Mouse (Mus musculus) forebrain, postnatal 0 days (tissue): ENCODE measurements around the gene Olfr616. TPM values are rescaled to one million over a fixed set of nuclear protein-coding genes. Genes with fewer than 3 reads are reported as not detected.
"Not testable (repeated sequence)": the region's sequence is repeated elsewhere in the genome, so short reads cannot be mapped to it uniquely, and the experiment has no call there.

ENCODE experiments used
- ATAC-seq: fragments of 200-750 bp; cut with Nextera tagmentation; 2 replicates; pipeline ENCODE4 v1.8.0; 2017; ENCODE audit warnings: mild to moderate bottlenecking, moderate library complexity
- DNase-seq: peaks from one replicate; pipeline ENCODE4 v3.0.0-alpha.2; 2015
- H3K27ac ChIP-seq: fragments of 300-500 bp; sonication (generic); 2 replicates; pipeline ENCODE4 v1.5.1; 2014; ENCODE audit warnings: low read depth, mild to moderate bottlenecking, antibody characterized with exemption, low read length, moderate library complexity, mixed read lengths
- H3K27me3 ChIP-seq: fragments of 300-500 bp; sonication (generic); 2 replicates; pipeline ENCODE4 v1.6.1; 2014; ENCODE audit warnings: mild to moderate bottlenecking, low read length, mixed read lengths; ENCODE audit not compliant: insufficient read depth
- H3K36me3 ChIP-seq: fragments of 300-500 bp; sonication (generic); 2 replicates; pipeline ENCODE4 v1.6.1; 2014; ENCODE audit warnings: mild to moderate bottlenecking, moderate library complexity; ENCODE audit not compliant: insufficient read depth
- H3K4me1 ChIP-seq: fragments of 300-500 bp; sonication (generic); 2 replicates; pipeline ENCODE4 v1.6.1; 2014; ENCODE audit warnings: antibody characterized with exemption; ENCODE audit not compliant: insufficient read depth
- H3K4me2 ChIP-seq: fragments of 300-500 bp; sonication (generic); 2 replicates; pipeline ENCODE4 v1.6.1; 2014; ENCODE audit warnings: low read depth, mild to moderate bottlenecking, moderate library complexity
- H3K4me3 ChIP-seq: fragments of 300-500 bp; sonication (generic); 2 replicates; pipeline ENCODE4 v1.5.1; 2014; ENCODE audit warnings: low read depth, low read length, mixed read lengths
- H3K9ac ChIP-seq: fragments of 300-500 bp; sonication (generic); 2 replicates; pipeline ENCODE4 v1.6.1; 2014; ENCODE audit warnings: mild to moderate bottlenecking
- H3K9me3 ChIP-seq: fragments of 300-500 bp; sonication (generic); 2 replicates; pipeline ENCODE4 v1.6.1; 2016; ENCODE audit warnings: low read length
- CTCF ChIP-seq: sonication (generic); IDR thresholded peaks from 2 replicates; pipeline ENCODE4 v1.5.1; 2016; ENCODE audit warnings: antibody characterized with exemption, control low read depth, low read depth
- WGBS: fragments of 180-500 bp; shearing (Covaris S2); extraction: QIAGEN DNeasy Blood & Tissue Kit; methylation state at CpG from one replicate; pipeline ENCODE4 v1.1.7; 2014; 5-methylcytosine and 5-hydroxymethylcytosine counted together
- microRNA-seq, 2 experiments: library from miRNA; unstranded; fragments of <30 nt; microRNA quantifications; one replicate each; pipeline ENCODE4; 2016
- polyA plus RNA-seq: library from polyadenylated mRNA; unstranded; fragments of >200 nt; fragmentation: Nextera tagmentation; extraction: Ambion mirVana; gene quantifications from 2 replicates; pipeline ENCODE4 v1.2.1, GENCODE M21; 2015
- total RNA-seq: library from RNA; depleted of rRNA; stranded (reverse); fragments of >200 nt; gene quantifications from 2 replicates; pipeline ENCODE4 v1.2.3, GENCODE M21; 2014; rRNA removed

The Olfr616 gene
- total and polyA plus RNA-seq, 2 experiments from 2014 or later, result not detected

GRCm38 (mm10) chr7:103547774-103548173, 21.2 kb downstream of the Olfr616 start, which contains the start of gene Olfr613:
Olfr613 (plus strand) TSS chr7:103548074.
- no peak for TF ChIP-seq CTCF
- Histone ChIP-seq H3K4me1 (no peaks in the 10 kb centered on the region), H3K4me2 (no peak within 1 kb of the TSS), H3K4me3 (no peak within 1 kb of the TSS), H3K27ac (no peak within 1 kb of the TSS), H3K9me3 (no peaks in the 10 kb centered on the region), H3K9ac (no peak within 1 kb of the TSS), H3K36me3 (no peaks in the 10 kb centered on the region), H3K27me3 (no peaks in the 10 kb centered on the region)
- ATAC-seq (no peak), DNase-seq (no peak)
- 85% methylated on average over 2 of the region's 2 CpGs for WGBS

- not testable (repeated sequence) for H3K9me3 ChIP-seq, H3K4me2 ChIP-seq, H3K9ac ChIP-seq, H3K27ac ChIP-seq, H3K4me3 ChIP-seq, H3K36me3 ChIP-seq, H3K4me1 ChIP-seq, H3K27me3 ChIP-seq, DNase-seq, ATAC-seq
- WGBS, result 88% methylated on average over 2 of the region's 2 CpGs
Measured at GRCm38 (mm10) chr7:103542617-103543016, 26.3 kb downstream of the Olfr616 start, which contains the start of gene Olfr612. Olfr612 (minus strand) TSS chr7:103542717.

- not testable (repeated sequence) for H3K4me1 ChIP-seq, ATAC-seq, H3K9ac ChIP-seq, H3K9me3 ChIP-seq, H3K4me3 ChIP-seq, H3K36me3 ChIP-seq, DNase-seq, H3K27ac ChIP-seq, H3K27me3 ChIP-seq, H3K4me2 ChIP-seq
- 61% methylated on average over 1 of the region's 1 CpGs for WGBS
Measured at GRCm38 (mm10) chr7:103520746-103521145, 48.2 kb downstream of the Olfr616 start, which contains the start of gene Olfr611. Olfr611 (minus strand) TSS chr7:103520846.

Small RNA genes lying within 50 kb of the gene (microRNA-seq; reads per million reads assigned to microRNA genes)
- gene Gm26506, result 0 reads per million in 2 experiments

Other genes starting within 250 kb of the Olfr616 start
Only the 30 nearest of the 32 such genes appear.
- not detected in 2 replicates for gene Olfr599, start 233.2 kb downstream of the Olfr616 start, total RNA-seq
- not detected in 2 replicates for gene Olfr599, start 233.2 kb downstream of the Olfr616 start, polyA plus RNA-seq
- not detected in 2 replicates for gene Olfr600, start 219.5 kb downstream of the Olfr616 start, total RNA-seq
- gene Olfr600, start 219.5 kb downstream of the Olfr616 start, polyA plus RNA-seq, result not detected in 2 replicates
- not detected in 2 replicates for gene Olfr601, start 206.5 kb downstream of the Olfr616 start, total RNA-seq
- not detected in 2 replicates for gene Olfr601, start 206.5 kb downstream of the Olfr616 start, polyA plus RNA-seq
- gene Olfr603, start 183.0 kb downstream of the Olfr616 start, total RNA-seq, result not detected in 2 replicates
- not detected in 2 replicates for gene Olfr603, start 183.0 kb downstream of the Olfr616 start, polyA plus RNA-seq
- not detected in 2 replicates for gene Usp17lc, start 154.1 kb downstream of the Olfr616 start, total RNA-seq
- not detected in 2 replicates for gene Usp17lc, start 154.1 kb downstream of the Olfr616 start, polyA plus RNA-seq
- not detected in 2 replicates for gene Olfr605, start 123.7 kb downstream of the Olfr616 start, total RNA-seq
- gene Olfr605, start 123.7 kb downstream of the Olfr616 start, polyA plus RNA-seq, result not detected in 2 replicates
- not detected in 2 replicates for gene Olfr606, start 120.1 kb downstream of the Olfr616 start, total RNA-seq
- not detected in 2 replicates for gene Olfr606, start 120.1 kb downstream of the Olfr616 start, polyA plus RNA-seq
- gene Olfr607, start 105.0 kb downstream of the Olfr616 start, total RNA-seq, result not detected in 2 replicates
- gene Olfr607, start 105.0 kb downstream of the Olfr616 start, polyA plus RNA-seq, result not detected in 2 replicates
- not detected in 2 replicates for gene Olfr608, start 99.3 kb downstream of the Olfr616 start, total RNA-seq
- gene Olfr608, start 99.3 kb downstream of the Olfr616 start, polyA plus RNA-seq, result not detected in 2 replicates
- not detected in 2 replicates for gene Olfr609, start 71.1 kb downstream of the Olfr616 start, total RNA-seq
- not detected in 2 replicates for gene Olfr609, start 71.1 kb downstream of the Olfr616 start, polyA plus RNA-seq
- gene Olfr610, start 57.0 kb downstream of the Olfr616 start, total RNA-seq, result not detected in 2 replicates
- not detected in 2 replicates for gene Olfr610, start 57.0 kb downstream of the Olfr616 start, polyA plus RNA-seq
- gene Olfr611, start 48.3 kb downstream of the Olfr616 start, total RNA-seq, result not detected in 2 replicates
- not detected in 2 replicates for gene Olfr611, start 48.3 kb downstream of the Olfr616 start, polyA plus RNA-seq
- gene Olfr612, start 26.4 kb downstream of the Olfr616 start, total RNA-seq, result not detected in 2 replicates
- gene Olfr612, start 26.4 kb downstream of the Olfr616 start, polyA plus RNA-seq, result not detected in 2 replicates
- gene Olfr613, start 21.1 kb downstream of the Olfr616 start, total RNA-seq, result not detected in 2 replicates
- not detected in 2 replicates for gene Olfr613, start 21.1 kb downstream of the Olfr616 start, polyA plus RNA-seq
- not detected in 2 replicates for gene Olfr615, start 13.1 kb downstream of the Olfr616 start, total RNA-seq
- not detected in 2 replicates for gene Olfr615, start 13.1 kb downstream of the Olfr616 start, polyA plus RNA-seq
- gene Olfr617, start 3.9 kb upstream of the Olfr616 start, total RNA-seq, result not detected in 2 replicates
- not detected in 2 replicates for gene Olfr617, start 3.9 kb upstream of the Olfr616 start, polyA plus RNA-seq
- not detected in 2 replicates for gene Olfr618, start 21.0 kb upstream of the Olfr616 start, total RNA-seq
- gene Olfr618, start 21.0 kb upstream of the Olfr616 start, polyA plus RNA-seq, result not detected in 2 replicates
- gene Olfr619, start 31.4 kb upstream of the Olfr616 start, total RNA-seq, result not detected in 2 replicates
- gene Olfr619, start 31.4 kb upstream of the Olfr616 start, polyA plus RNA-seq, result not detected in 2 replicates
- not detected in 2 replicates for gene Olfr620, start 43.4 kb upstream of the Olfr616 start, total RNA-seq
- not detected in 2 replicates for gene Olfr620, start 43.4 kb upstream of the Olfr616 start, polyA plus RNA-seq
- gene Olfr622, start 73.6 kb upstream of the Olfr616 start, total RNA-seq, result not detected in 2 replicates
- gene Olfr622, start 73.6 kb upstream of the Olfr616 start, polyA plus RNA-seq, result not detected in 2 replicates
- not detected in 2 replicates for gene Olfr623, start 94.6 kb upstream of the Olfr616 start, total RNA-seq
- gene Olfr623, start 94.6 kb upstream of the Olfr616 start, polyA plus RNA-seq, result not detected in 2 replicates
- not detected in 2 replicates for gene Olfr624, start 102.0 kb upstream of the Olfr616 start, total RNA-seq
- gene Olfr624, start 102.0 kb upstream of the Olfr616 start, polyA plus RNA-seq, result not detected in 2 replicates
- not detected in 2 replicates for gene Olfr625-ps1, start 113.6 kb upstream of the Olfr616 start, total RNA-seq
- gene Olfr625-ps1, start 113.6 kb upstream of the Olfr616 start, polyA plus RNA-seq, result not detected in 2 replicates
- not detected in 2 replicates for gene Olfr243, start 145.5 kb upstream of the Olfr616 start, total RNA-seq
- gene Olfr243, start 145.5 kb upstream of the Olfr616 start, polyA plus RNA-seq, result not detected in 2 replicates
- gene Olfr628, start 161.2 kb upstream of the Olfr616 start, total RNA-seq, result not detected in 2 replicates
- not detected in 2 replicates for gene Olfr628, start 161.2 kb upstream of the Olfr616 start, polyA plus RNA-seq
- gene Olfr629, start 175.8 kb upstream of the Olfr616 start, total RNA-seq, result not detected in 2 replicates
- not detected in 2 replicates for gene Olfr629, start 175.8 kb upstream of the Olfr616 start, polyA plus RNA-seq
- not detected in 2 replicates for gene Olfr630, start 188.2 kb upstream of the Olfr616 start, total RNA-seq
- not detected in 2 replicates for gene Olfr630, start 188.2 kb upstream of the Olfr616 start, polyA plus RNA-seq
- not detected in 2 replicates for gene Olfr69, start 202.5 kb upstream of the Olfr616 start, total RNA-seq
- not detected in 2 replicates for gene Olfr69, start 202.5 kb upstream of the Olfr616 start, polyA plus RNA-seq
- gene Olfr68, start 210.6 kb upstream of the Olfr616 start, total RNA-seq, result not detected in 2 replicates
- gene Olfr68, start 210.6 kb upstream of the Olfr616 start, polyA plus RNA-seq, result not detected in 2 replicates
- gene Olfr67, start 222.7 kb upstream of the Olfr616 start, total RNA-seq, result not detected in 2 replicates
- gene Olfr67, start 222.7 kb upstream of the Olfr616 start, polyA plus RNA-seq, result not detected in 2 replicates